ENCODE assay signal across 8 mouse cellular contexts in genomic region chr2:164531169-164531568, GRCm38 (mm10). TPM values are rescaled to one million over a fixed set of nuclear protein-coding genes. Genes with fewer than 3 reads are reported as not detected.
A peak's percentile ranks its signal among the peaks of the same experiment; 100 is the strongest.
DNase-seq lines count a peak whose midpoint lies in the region; ATAC-seq and TF ChIP-seq lines count a peak whose summit lies in the region.

No protein-coding gene starts in this region.

- 6% methylated on average over 3 of the region's 3 CpGs for WGBS in kidney, embryonic 14.5 days
- 0% methylated on average over 3 of the region's 3 CpGs for WGBS in limb, embryonic 14.5 days

- peak; percentile 58; the same call in 1 of the 2 replicates for ATAC-seq in cerebellum, adult (ENCODE audit: insufficient number of reproducible peaks, low FRiP score, low TSS enrichment)
- 0 out of 2 replicates have a peak, but pooled peaks have one; percentile 52 for ATAC-seq in kidney, embryonic 14.5 days (ENCODE audit: low FRiP score, low TSS enrichment)
- peak; percentile 75 for ATAC-seq in limb, embryonic 14.5 days (ENCODE audit: low FRiP score, low read depth)

- no peaks in the 10 kb centered on the region for H3K9me3 ChIP-seq in kidney, embryonic 14.5 days (ENCODE audit: control insufficient read depth, low read length)
- H3K9me3 ChIP-seq in limb, embryonic 14.5 days (ENCODE audit: control insufficient read depth, low read length), result 0 out of 2 replicates have a peak, but pooled peaks cover 4% of the 10 kb centered on the region

- H3K4me2 ChIP-seq in kidney, embryonic 14.5 days (replicated peaks; ENCODE audit: low read depth, low read length), result no peak overlapping the region
- no peak overlapping the region for H3K4me2 ChIP-seq in limb, embryonic 14.5 days (replicated peaks; ENCODE audit: low read depth, low read length, severe bottlenecking)

- H3K4me1 ChIP-seq in kidney, embryonic 14.5 days (ENCODE audit: control insufficient read depth, insufficient read depth, low read length), result no peaks in the 10 kb centered on the region
- no peaks in the 10 kb centered on the region for H3K4me1 ChIP-seq in limb, embryonic 14.5 days (ENCODE audit: control insufficient read depth, insufficient read depth, low read length)

- no peaks in the 10 kb centered on the region for H3K27me3 ChIP-seq in kidney, embryonic 14.5 days (ENCODE audit: control insufficient read depth, insufficient read depth, low read length)
- no peaks in the 10 kb centered on the region for H3K27me3 ChIP-seq in limb, embryonic 14.5 days (ENCODE audit: control insufficient read depth, insufficient read depth, low read length)

- TF ChIP-seq POLR2A in limb, embryonic 14.5 days (IDR thresholded peaks at IDR 0.05; ENCODE audit: borderline replicate concordance, extremely low read depth, insufficient read depth, insufficient read length), result no peak

- no peaks in the 10 kb centered on the region for H3K36me3 ChIP-seq in kidney, embryonic 14.5 days (ENCODE audit: control insufficient read depth, insufficient read depth, low read length)
- H3K36me3 ChIP-seq in limb, embryonic 14.5 days (ENCODE audit: control insufficient read depth, insufficient read depth, low read length), result no peaks in the 10 kb centered on the region

- DNase-seq in ovary, postnatal 10 days (ENCODE audit: low spot score), result peak; percentile 53
- no peak for DNase-seq in ovary, adult 18-20 months (ENCODE audit: low spot score)
- peak; percentile 76 to 84 for DNase-seq in frontal cortex, postnatal 36 days (ENCODE audit: low spot score in 2 of 2)
- peak; percentile 81 for DNase-seq in limb, embryonic 14.5 days (ENCODE audit: low spot score)
- peak; percentile 83 for DNase-seq in retina, embryonic 14.5 days (ENCODE audit: low spot score)
- DNase-seq in thymus, postnatal 25 days, result peak; percentile 72

- H3K9ac ChIP-seq in kidney, embryonic 14.5 days (ENCODE audit: low read depth, low read length), result no peak overlapping the region
- H3K9ac ChIP-seq in limb, embryonic 14.5 days (ENCODE audit: low read depth, low read length, severe bottlenecking), result no peak overlapping the region

- H3K27ac ChIP-seq in kidney, embryonic 14.5 days (ENCODE audit: low read depth, low read length), result no peak overlapping the region
- H3K27ac ChIP-seq in limb, embryonic 14.5 days (replicated peaks; ENCODE audit: low read depth, low read length), result no peak overlapping the region

- no peak overlapping the region for H3K4me3 ChIP-seq in kidney, embryonic 14.5 days (ENCODE audit: low read length)
- H3K4me3 ChIP-seq in limb, embryonic 14.5 days (replicated peaks; ENCODE audit: low read length), result no peak overlapping the region

RNA-seq across cellular contexts. Expression of gene Wfdc2, which starts 31.0 kb away (rescaled TPM):
- polyA plus RNA-seq in kidney, embryonic 14.5 days (2014; fragmentation: Nextera tagmentation; extraction: Ambion mirVana), result 330 and 331 TPM in 2 replicates
- polyA plus RNA-seq in limb, embryonic 14.5 days (2012; rRNA removed), result 30.4 and 31.0 TPM in 2 replicates
- polyA plus RNA-seq in limb, embryonic 14.5 days (2014; fragmentation: Nextera tagmentation; extraction: Ambion mirVana), result 27.3 and 44.0 TPM in 2 replicates

RNA-seq across cellular contexts. Expression of gene Pigt, which starts 33.8 kb away (rescaled TPM):
- 70.7 and 79.2 TPM in 2 replicates for polyA plus RNA-seq in kidney, embryonic 14.5 days (2014; fragmentation: Nextera tagmentation; extraction: Ambion mirVana)
- polyA plus RNA-seq in limb, embryonic 14.5 days (2012; rRNA removed), result 99.5 and 142 TPM in 2 replicates
- 72.4 and 81.4 TPM in 2 replicates for polyA plus RNA-seq in limb, embryonic 14.5 days (2014; fragmentation: Nextera tagmentation; extraction: Ambion mirVana)

RNA-seq across cellular contexts. Expression of gene Spint3, which starts 42.1 kb away (rescaled TPM):
- polyA plus RNA-seq in kidney, embryonic 14.5 days (2014; fragmentation: Nextera tagmentation; extraction: Ambion mirVana), result not detected in 2 replicates
- polyA plus RNA-seq in limb, embryonic 14.5 days (2012; rRNA removed), result not detected in 2 replicates
- polyA plus RNA-seq in limb, embryonic 14.5 days (2014; fragmentation: Nextera tagmentation; extraction: Ambion mirVana), result not detected in 2 replicates

RNA-seq across cellular contexts. Expression of gene Dbndd2, which starts 45.3 kb away (rescaled TPM):
- polyA plus RNA-seq in kidney, embryonic 14.5 days (2014; fragmentation: Nextera tagmentation; extraction: Ambion mirVana), result 12.4 and 14.7 TPM in 2 replicates
- polyA plus RNA-seq in limb, embryonic 14.5 days (2012; rRNA removed), result 7.7 and 8.3 TPM in 2 replicates
- polyA plus RNA-seq in limb, embryonic 14.5 days (2014; fragmentation: Nextera tagmentation; extraction: Ambion mirVana), result 2.9 and 4.4 TPM in 2 replicates

RNA-seq across cellular contexts. Expression of gene Wfdc6a, which starts 54.1 kb away (rescaled TPM):
- polyA plus RNA-seq in kidney, embryonic 14.5 days (2014; fragmentation: Nextera tagmentation; extraction: Ambion mirVana), result not detected in 2 replicates
- polyA plus RNA-seq in limb, embryonic 14.5 days (2012; rRNA removed), result 0.37 and 0.55 TPM in 2 replicates
- 0.25 and 0.53 TPM in 2 replicates for polyA plus RNA-seq in limb, embryonic 14.5 days (2014; fragmentation: Nextera tagmentation; extraction: Ambion mirVana)
